Mouse (Mus musculus): ENCODE measurements around the gene Hdac9. TPM values are rescaled to one million over a fixed set of nuclear protein-coding genes. Genes with fewer than 3 reads are reported as not detected.
"Not testable (repeated sequence)": the region's sequence is repeated elsewhere in the genome, so short reads cannot be mapped to it uniquely, and the experiment has no call there.

Hdac9 gene
- total RNA-seq, 2 experiments from 2014 or later, result 9.7 to 10.4 TPM

- DNase-seq (ENCODE audit: low spot score), result no peak
Observed at GRCm38 (mm10) chr12:34497702-34498101, 419.2 kb downstream of the Hdac9 start.

GRCm38 (mm10) chr12:34495940-34496339 is 421.0 kb downstream of the Hdac9 start:
- no peak for DNase-seq (ENCODE audit: low spot score)

GRCm38 (mm10) chr12:34489629-34490028 is 427.3 kb downstream of the Hdac9 start:
- DNase-seq (ENCODE audit: low spot score), result no peak

- DNase-seq (ENCODE audit: low spot score), result no peak
Observed at GRCm38 (mm10) chr12:34487666-34488065, 429.2 kb downstream of the Hdac9 start.

GRCm38 (mm10) chr12:34487021-34487420 is 429.9 kb downstream of the Hdac9 start:
- no peak for DNase-seq (ENCODE audit: low spot score)

- DNase-seq (ENCODE audit: low spot score), result no peak
Observed at GRCm38 (mm10) chr12:34486016-34486415, 430.9 kb downstream of the Hdac9 start.

- DNase-seq (ENCODE audit: low spot score), result no peak
Observed at GRCm38 (mm10) chr12:34481702-34482101, 435.2 kb downstream of the Hdac9 start.

- peak; percentile 14 for DNase-seq (ENCODE audit: low spot score)
Observed at GRCm38 (mm10) chr12:34472949-34473651, 443.8 kb downstream of the Hdac9 start.

GRCm38 (mm10) chr12:34472542-34472941 is 444.4 kb downstream of the Hdac9 start:
- DNase-seq (ENCODE audit: low spot score), result no peak

- no peak for DNase-seq (ENCODE audit: low spot score)
Observed at GRCm38 (mm10) chr12:34461728-34462127, 455.2 kb downstream of the Hdac9 start.

- DNase-seq (ENCODE audit: low spot score), result peak; percentile 15
Observed at GRCm38 (mm10) chr12:34452643-34453042, 464.3 kb downstream of the Hdac9 start.

GRCm38 (mm10) chr12:34451198-34451597 is 465.7 kb downstream of the Hdac9 start:
- DNase-seq (ENCODE audit: low spot score), result peak; percentile 30

- not testable (repeated sequence) for DNase-seq (ENCODE audit: low spot score)
Observed at GRCm38 (mm10) chr12:34444724-34445123, 472.2 kb downstream of the Hdac9 start.

- DNase-seq (ENCODE audit: low spot score), result no peak
Observed at GRCm38 (mm10) chr12:34440930-34441329, 476.0 kb downstream of the Hdac9 start.

GRCm38 (mm10) chr12:34432919-34433318 is 484.0 kb downstream of the Hdac9 start:
- DNase-seq (ENCODE audit: low spot score), result no peak

GRCm38 (mm10) chr12:34432461-34432860 is 484.4 kb downstream of the Hdac9 start:
- DNase-seq (ENCODE audit: low spot score), result peak; percentile 9

GRCm38 (mm10) chr12:34431832-34432231 is 485.1 kb downstream of the Hdac9 start:
- DNase-seq (ENCODE audit: low spot score), result no peak

GRCm38 (mm10) chr12:34425468-34425867 is 491.4 kb downstream of the Hdac9 start:
- no peak for DNase-seq (ENCODE audit: low spot score)

GRCm38 (mm10) chr12:34408139-34408538 is 508.8 kb downstream of the Hdac9 start:
- no peak for DNase-seq (ENCODE audit: low spot score)

- DNase-seq (ENCODE audit: low spot score), result no peak
Observed at GRCm38 (mm10) chr12:34407143-34407542, 509.8 kb downstream of the Hdac9 start.

- no peak for DNase-seq (ENCODE audit: low spot score)
Observed at GRCm38 (mm10) chr12:34402065-34402464, 514.8 kb downstream of the Hdac9 start.

GRCm38 (mm10) chr12:34398611-34399010 is 518.3 kb downstream of the Hdac9 start:
- no peak for DNase-seq (ENCODE audit: low spot score)

GRCm38 (mm10) chr12:34394342-34394741 is 522.6 kb downstream of the Hdac9 start:
- no peak for DNase-seq (ENCODE audit: low spot score)

- DNase-seq (ENCODE audit: low spot score), result no peak
Observed at GRCm38 (mm10) chr12:34379681-34380080, 537.2 kb downstream of the Hdac9 start.

Measured in gastrocnemius, adult 18-20 months (tissue).